Mouse (Mus musculus): ENCODE results near the gene Golm1. TPM values are rescaled to one million over a fixed set of nuclear protein-coding genes. Genes with fewer than 3 reads are reported as not detected.

The Golm1 gene
- polyA plus RNA-seq, 1 experiment: 3.4 TPM

GRCm38 (mm10) chr13:59652651-59653050 is 23.0 kb downstream of the Golm1 start:
- TF ChIP-seq GATA1 (IDR thresholded peaks at IDR 0.05; ENCODE audit: borderline replicate concordance, low read length) (no peak), FLI1 (IDR thresholded peaks at IDR 0.05; ENCODE audit: low read length) (no peak)
- Histone ChIP-seq H3K36me3 (replicated peaks; ENCODE audit: low read length) (peaks cover 79% of the 10 kb centered on the region), H3K4me1 (peaks cover 49% of the 10 kb centered on the region), H3K4me3 (replicated peaks) (no peak overlapping the region), H3K9me3 (no peaks in the 10 kb centered on the region), H3K27me3 (replicated peaks) (peaks cover 28% of the 10 kb centered on the region)

GRCm38 (mm10) chr13:59649781-59650180 is 25.8 kb downstream of the Golm1 start:
- Histone ChIP-seq H3K9me3 (no peaks in the 10 kb centered on the region), H3K4me3 (replicated peaks) (no peak overlapping the region), H3K36me3 (replicated peaks; ENCODE audit: low read length) (peaks cover 96% of the 10 kb centered on the region), H3K27me3 (replicated peaks) (peaks cover 18% of the 10 kb centered on the region), H3K4me1 (peaks cover 22% of the 10 kb centered on the region)
- TF ChIP-seq FLI1 (IDR thresholded peaks at IDR 0.05; ENCODE audit: low read length) (no peak), GATA1 (IDR thresholded peaks at IDR 0.05; ENCODE audit: borderline replicate concordance, low read length) (no peak)

- peaks cover 9% of the 10 kb centered on the region for H3K27me3 ChIP-seq (replicated peaks)
- no peak overlapping the region for H3K4me3 ChIP-seq (replicated peaks)
- peaks cover 86% of the 10 kb centered on the region for H3K36me3 ChIP-seq (replicated peaks; ENCODE audit: low read length)
- no peak for TF ChIP-seq GATA1 (IDR thresholded peaks at IDR 0.05; ENCODE audit: borderline replicate concordance, low read length)
- no peak for TF ChIP-seq FLI1 (IDR thresholded peaks at IDR 0.05; ENCODE audit: low read length)
- H3K9me3 ChIP-seq: no peaks in the 10 kb centered on the region
- H3K4me1 ChIP-seq: peaks cover 13% of the 10 kb centered on the region; the same call in 1 of the 2 replicates
Observed at GRCm38 (mm10) chr13:59648598-59648997, 27.0 kb downstream of the Golm1 start.

- Histone ChIP-seq H3K36me3 (replicated peaks; ENCODE audit: low read length) (peaks cover 83% of the 10 kb centered on the region), H3K4me1 (peaks cover 20% of the 10 kb centered on the region), H3K27me3 (replicated peaks) (peaks cover 4% of the 10 kb centered on the region), H3K9me3 (no peaks in the 10 kb centered on the region), H3K4me3 (replicated peaks) (no peak overlapping the region)
- TF ChIP-seq FLI1 (IDR thresholded peaks at IDR 0.05; ENCODE audit: low read length) (no peak), GATA1 (IDR thresholded peaks at IDR 0.05; ENCODE audit: borderline replicate concordance, low read length) (no peak)
Observed at GRCm38 (mm10) chr13:59647484-59647883, 28.1 kb downstream of the Golm1 start.

GRCm38 (mm10) chr13:59646674-59647244 is 28.9 kb downstream of the Golm1 start:
- Histone ChIP-seq H3K4me1 (peaks cover 20% of the 10 kb centered on the region), H3K36me3 (replicated peaks; ENCODE audit: low read length) (peaks cover 82% of the 10 kb centered on the region), H3K27me3 (replicated peaks) (peaks cover 3% of the 10 kb centered on the region), H3K9me3 (no peaks in the 10 kb centered on the region), H3K4me3 (replicated peaks) (no peak overlapping the region)
- TF ChIP-seq FLI1 (IDR thresholded peaks at IDR 0.05; ENCODE audit: low read length) (no peak), GATA1 (IDR thresholded peaks at IDR 0.05; ENCODE audit: borderline replicate concordance, low read length) (no peak)

GRCm38 (mm10) chr13:59645491-59645890 is 30.1 kb downstream of the Golm1 start:
- TF ChIP-seq FLI1 (IDR thresholded peaks at IDR 0.05; ENCODE audit: low read length) (no peak), GATA1 (IDR thresholded peaks at IDR 0.05; ENCODE audit: borderline replicate concordance, low read length) (no peak)
- Histone ChIP-seq H3K27me3 (replicated peaks) (no peaks in the 10 kb centered on the region), H3K4me3 (replicated peaks) (no peak overlapping the region), H3K36me3 (replicated peaks; ENCODE audit: low read length) (peaks cover 80% of the 10 kb centered on the region), H3K9me3 (no peaks in the 10 kb centered on the region), H3K4me1 (peaks cover 16% of the 10 kb centered on the region)

- no peaks in the 10 kb centered on the region for H3K9me3 ChIP-seq
- H3K27me3 ChIP-seq (replicated peaks): no peaks in the 10 kb centered on the region
- H3K4me1 ChIP-seq: peaks cover 14% of the 10 kb centered on the region
- H3K4me3 ChIP-seq (replicated peaks): no peak overlapping the region
- TF ChIP-seq GATA1 (IDR thresholded peaks at IDR 0.05; ENCODE audit: borderline replicate concordance, low read length): no peak
- TF ChIP-seq FLI1 (IDR thresholded peaks at IDR 0.05; ENCODE audit: low read length): no peak
- peaks cover 79% of the 10 kb centered on the region for H3K36me3 ChIP-seq (replicated peaks; ENCODE audit: low read length)
Observed at GRCm38 (mm10) chr13:59642818-59643217, 32.8 kb downstream of the Golm1 start.

- Histone ChIP-seq H3K4me3 (replicated peaks) (no peak overlapping the region), H3K4me1 (peaks cover 14% of the 10 kb centered on the region), H3K9me3 (no peaks in the 10 kb centered on the region), H3K36me3 (replicated peaks; ENCODE audit: low read length) (peaks cover 79% of the 10 kb centered on the region), H3K27me3 (replicated peaks) (no peaks in the 10 kb centered on the region)
- TF ChIP-seq GATA1 (IDR thresholded peaks at IDR 0.05; ENCODE audit: borderline replicate concordance, low read length) (no peak), FLI1 (IDR thresholded peaks at IDR 0.05; ENCODE audit: low read length) (no peak)
Observed at GRCm38 (mm10) chr13:59640178-59640440, 35.5 kb downstream of the Golm1 start.

- H3K27me3 ChIP-seq (replicated peaks): no peaks in the 10 kb centered on the region
- TF ChIP-seq FLI1 (IDR thresholded peaks at IDR 0.05; ENCODE audit: low read length) (no peak), GATA1 (IDR thresholded peaks at IDR 0.05; ENCODE audit: borderline replicate concordance, low read length) (no peak)
- no peaks in the 10 kb centered on the region for H3K9me3 ChIP-seq
- no peak overlapping the region for H3K4me3 ChIP-seq (replicated peaks)
- peaks cover 14% of the 10 kb centered on the region for H3K4me1 ChIP-seq
- H3K36me3 ChIP-seq (replicated peaks; ENCODE audit: low read length): peaks cover 79% of the 10 kb centered on the region
Observed at GRCm38 (mm10) chr13:59639368-59640177, 36.0 kb downstream of the Golm1 start.

- TF ChIP-seq FLI1 (IDR thresholded peaks at IDR 0.05; ENCODE audit: low read length) (no peak), GATA1 (IDR thresholded peaks at IDR 0.05; ENCODE audit: borderline replicate concordance, low read length) (no peak)
- no peaks in the 10 kb centered on the region for H3K27me3 ChIP-seq (replicated peaks)
- H3K4me3 ChIP-seq (replicated peaks): no peak overlapping the region
- H3K4me1 ChIP-seq: peaks cover 10% of the 10 kb centered on the region
- no peaks in the 10 kb centered on the region for H3K9me3 ChIP-seq
- H3K36me3 ChIP-seq (replicated peaks; ENCODE audit: low read length): peaks cover 91% of the 10 kb centered on the region
Observed at GRCm38 (mm10) chr13:59637800-59638199, 37.8 kb downstream of the Golm1 start.

Measured in megakaryocyte, embryonic 14.5 days (primary cell).